Mouse (Mus musculus) heart, embryonic 14.5 days (tissue): ENCODE results near the gene Ddx20. TPM values are rescaled to one million over a fixed set of nuclear protein-coding genes. Genes with fewer than 3 reads are reported as not detected.

Source experiments
- ATAC-seq: fragments of 200-750 bp; cut with Nextera tagmentation; 2 replicates; pipeline ENCODE4 v1.8.0; 2017; ENCODE audit warnings: low read depth, moderate TSS enrichment; ENCODE audit not compliant: insufficient number of reproducible peaks, insufficient read depth, low FRiP score
- H3K27ac ChIP-seq, 2 experiments: fragments of 200-500 bp in 1 of 2; fragments of 300-500 bp in 1 of 2; sonication (generic) in 1 of 2; replicated peaks in 1 of 2; 2 replicates each; pipeline ENCODE4 v1.5.1; 2012 to 2014; ENCODE audit warnings: low read depth in 2 of 2, low read length in 2 of 2, control low read depth in 1 of 2, mild to moderate bottlenecking in 1 of 2, mixed read lengths in 1 of 2; ENCODE audit not compliant: control insufficient read depth in 1 of 2, insufficient read depth in 1 of 2
- H3K27me3 ChIP-seq: fragments of 300-500 bp; sonication (generic); 2 replicates; pipeline ENCODE4 v1.6.1; 2014; ENCODE audit warnings: mild to moderate bottlenecking, low read length, control low read depth; ENCODE audit not compliant: control insufficient read depth, insufficient read depth
- H3K36me3 ChIP-seq: fragments of 300-500 bp; sonication (generic); 2 replicates; pipeline ENCODE4 v1.6.1; 2014; ENCODE audit warnings: mild to moderate bottlenecking, control low read depth, low read length, mixed read lengths; ENCODE audit not compliant: control insufficient read depth, insufficient read depth
- H3K4me1 ChIP-seq, 2 experiments: fragments of 200-500 bp in 1 of 2; fragments of 300-500 bp in 1 of 2; sonication (generic) in 1 of 2; 2 replicates each; pipeline ENCODE4 v1.6.1; 2012 to 2014; ENCODE audit warnings: low read length in 2 of 2, control low read depth in 1 of 2, mixed read lengths in 1 of 2; ENCODE audit not compliant: control insufficient read depth in 2 of 2, insufficient read depth in 2 of 2
- H3K4me2 ChIP-seq: fragments of 300-500 bp; sonication (generic); 2 replicates; pipeline ENCODE4 v1.6.1; 2014; ENCODE audit warnings: mild to moderate bottlenecking, low read length
- H3K4me3 ChIP-seq, 2 experiments: fragments of 200-500 bp in 1 of 2; fragments of 300-500 bp in 1 of 2; sonication (generic) in 1 of 2; 2 replicates each; pipeline ENCODE4 v1.5.1; 2012 to 2014; ENCODE audit warnings: low read length in 2 of 2, mild to moderate bottlenecking in 2 of 2, control low read depth in 1 of 2, low read depth in 1 of 2, moderate library complexity in 1 of 2; ENCODE audit not compliant: control insufficient read depth in 1 of 2, insufficient read depth in 1 of 2
- H3K9ac ChIP-seq: fragments of 300-500 bp; sonication (generic); 2 replicates; pipeline ENCODE4 v1.6.1; 2014; ENCODE audit warnings: mild to moderate bottlenecking, low read length
- H3K9me3 ChIP-seq: fragments of 300-500 bp; sonication (generic); 2 replicates; pipeline ENCODE4 v1.6.1; 2016; ENCODE audit warnings: low read length, control low read depth; ENCODE audit not compliant: control insufficient read depth
- WGBS: fragments of 180-500 bp; shearing (Covaris S2); extraction: QIAGEN DNeasy Blood & Tissue Kit; methylation state at CpG from one replicate; pipeline ENCODE4 v1.1.7; 2014; 5-methylcytosine and 5-hydroxymethylcytosine counted together
- polyA plus RNA-seq: library from polyadenylated mRNA; unstranded; fragments of >200 nt; fragmentation: Nextera tagmentation; extraction: Ambion mirVana; gene quantifications from 2 replicates; pipeline ENCODE4 v1.2.1, GENCODE M21; 2014

The Ddx20 gene
- polyA plus RNA-seq, 1 experiment from 2014 or later, result 20.2 TPM

- no peak for ATAC-seq
- Histone ChIP-seq H3K9me3 (no peaks in the 10 kb centered on the region), H3K27ac (no peak overlapping the region), H3K9ac (no peak overlapping the region), H3K4me1 (no peaks in the 10 kb centered on the region), H3K4me3 (no peak overlapping the region), H3K4me2 (no peak overlapping the region), H3K27me3 (no peaks in the 10 kb centered on the region), H3K36me3 (no peaks in the 10 kb centered on the region)
- 53% methylated on average over 4 of the region's 4 CpGs for WGBS
These were observed 20.3 kb downstream of the Ddx20 start for GRCm38 (mm10) chr3:105666996-105667523.

GRCm38 (mm10) chr3:105665105-105665765 is 22.1 kb downstream of the Ddx20 start:
- Histone ChIP-seq H3K4me3 (no peak overlapping the region), H3K9me3 (no peaks in the 10 kb centered on the region), H3K4me2 (no peak overlapping the region), H3K4me1 (peaks cover 8 to 13% of the 10 kb centered on the region in 2 experiments), H3K36me3 (no peaks in the 10 kb centered on the region), H3K27ac (no peak overlapping the region), H3K9ac (no peak overlapping the region), H3K27me3 (no peaks in the 10 kb centered on the region)
- 74% methylated on average over 9 of the region's 9 CpGs for WGBS
- ATAC-seq, result no peak

- Histone ChIP-seq H3K36me3 (no peaks in the 10 kb centered on the region), H3K4me1 (peaks cover 8 to 14% of the 10 kb centered on the region in 2 experiments), H3K9ac (no peak overlapping the region), H3K4me2 (no peak overlapping the region), H3K27me3 (no peaks in the 10 kb centered on the region), H3K27ac (no peak overlapping the region), H3K4me3 (no peak overlapping the region), H3K9me3 (no peaks in the 10 kb centered on the region)
- no peak for ATAC-seq
- WGBS, result 66% methylated on average over 8 of the region's 8 CpGs
These were observed 24.3 kb downstream of the Ddx20 start for GRCm38 (mm10) chr3:105663043-105663442.

DNA sequence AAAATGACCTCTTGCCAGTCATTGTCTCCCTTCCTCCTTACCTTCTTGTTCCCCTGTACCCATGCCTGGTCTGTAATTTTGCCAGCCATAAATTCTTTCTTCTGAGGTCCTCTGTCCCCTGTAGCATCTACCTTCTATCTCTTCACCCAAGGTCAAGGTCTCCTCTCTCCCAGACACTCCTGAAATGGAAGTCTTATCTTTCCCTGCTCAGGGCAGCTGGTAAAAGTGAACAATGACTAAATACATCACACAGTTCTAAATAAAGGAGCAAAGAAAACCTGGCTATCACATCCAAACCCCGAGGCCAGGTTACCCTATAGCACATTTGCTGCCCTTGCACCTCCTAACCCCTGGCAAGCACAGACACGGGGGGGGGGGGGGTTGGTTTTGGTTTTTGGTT is 26.8 kb downstream of the Ddx20 start:
- ATAC-seq, result no peak
- H3K27me3 ChIP-seq, result no peaks in the 10 kb centered on the region
- H3K9me3 ChIP-seq, result no peaks in the 10 kb centered on the region
- no peak overlapping the region for H3K4me2 ChIP-seq
- H3K27ac ChIP-seq, result peak overlapping the region; percentile 27 to 59; a peak in 1 of 4 replicates
- H3K4me1 ChIP-seq, result peaks cover 8 to 14% of the 10 kb centered on the region in 2 experiments
- H3K9ac ChIP-seq, result no peak overlapping the region
- H3K4me3 ChIP-seq, result no peak overlapping the region
- no peaks in the 10 kb centered on the region for H3K36me3 ChIP-seq
- 31% methylated on average over 2 of the region's 2 CpGs for WGBS

GRCm38 (mm10) chr3:105655031-105655585 is 32.3 kb downstream of the Ddx20 start:
- no peak for ATAC-seq
- H3K36me3 ChIP-seq, result no peaks in the 10 kb centered on the region
- H3K4me1 ChIP-seq, result no peaks in the 10 kb centered on the region; a peak in 1 of 4 replicates
- no peaks in the 10 kb centered on the region for H3K9me3 ChIP-seq
- no peaks in the 10 kb centered on the region for H3K27me3 ChIP-seq
- 83% methylated on average over 11 of the region's 11 CpGs for WGBS
- no peak overlapping the region for H3K4me3 ChIP-seq
- no peak overlapping the region for H3K9ac ChIP-seq
- no peak overlapping the region for H3K27ac ChIP-seq
- H3K4me2 ChIP-seq, result no peak overlapping the region

- H3K27me3 ChIP-seq, result no peaks in the 10 kb centered on the region
- 80% methylated on average over 13 of the region's 13 CpGs for WGBS
- no peak overlapping the region for H3K9ac ChIP-seq
- no peak overlapping the region for H3K27ac ChIP-seq
- no peaks in the 10 kb centered on the region for H3K9me3 ChIP-seq
- H3K36me3 ChIP-seq, result no peaks in the 10 kb centered on the region
- no peak overlapping the region for H3K4me3 ChIP-seq
- H3K4me1 ChIP-seq, result no peaks in the 10 kb centered on the region; a peak in 1 of 4 replicates
- no peak for ATAC-seq
- H3K4me2 ChIP-seq, result no peak overlapping the region
These were observed 33.6 kb downstream of the Ddx20 start for GRCm38 (mm10) chr3:105653544-105654380.

DNA sequence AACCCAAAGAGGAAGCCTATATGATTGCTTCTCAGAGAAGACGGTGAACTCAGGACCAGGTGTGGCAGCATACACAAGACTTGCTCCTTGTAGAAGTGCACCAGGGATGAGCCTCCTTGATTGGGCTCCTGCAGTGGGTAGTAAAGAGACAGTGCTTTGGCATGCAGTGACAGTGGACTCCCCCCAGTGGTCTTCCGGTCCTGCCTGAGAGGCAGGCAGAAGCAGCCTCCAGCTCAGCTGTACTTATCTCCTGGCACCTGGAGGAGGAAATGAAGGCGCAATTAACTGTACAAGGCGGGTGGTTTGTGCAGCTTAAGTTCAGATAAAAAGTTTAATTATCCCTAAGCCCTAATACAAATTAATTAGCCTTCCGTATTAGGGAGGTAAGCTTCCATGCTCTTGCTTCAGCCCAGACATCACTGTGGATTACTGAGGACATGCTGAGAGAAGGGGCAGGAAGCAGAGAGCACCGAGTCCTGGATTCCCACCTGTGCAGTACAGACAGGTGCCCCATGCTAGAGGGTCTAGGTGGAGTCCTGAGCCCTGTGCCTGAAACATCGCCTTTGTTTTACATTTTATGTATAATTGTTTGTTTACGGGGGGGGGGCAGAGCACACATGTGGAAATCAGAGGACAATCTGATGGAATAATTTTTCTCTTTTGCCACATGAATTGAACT is 38.3 kb downstream of the Ddx20 start:
- Histone ChIP-seq H3K4me1 (no peaks in the 10 kb centered on the region; a peak in 1 of 4 replicates), H3K9ac (no peak overlapping the region), H3K27me3 (no peaks in the 10 kb centered on the region), H3K9me3 (no peaks in the 10 kb centered on the region), H3K27ac (no peak overlapping the region), H3K4me2 (no peak overlapping the region), H3K36me3 (no peaks in the 10 kb centered on the region), H3K4me3 (no peak overlapping the region)
- ATAC-seq, result no peak
- 58% methylated on average over 8 of the region's 8 CpGs for WGBS
